Mouse (Mus musculus): Measurements from ENCODE around the gene Crcp.
A peak's percentile ranks its signal among the peaks of the same experiment; 100 is the strongest.

The Crcp gene

DNA sequence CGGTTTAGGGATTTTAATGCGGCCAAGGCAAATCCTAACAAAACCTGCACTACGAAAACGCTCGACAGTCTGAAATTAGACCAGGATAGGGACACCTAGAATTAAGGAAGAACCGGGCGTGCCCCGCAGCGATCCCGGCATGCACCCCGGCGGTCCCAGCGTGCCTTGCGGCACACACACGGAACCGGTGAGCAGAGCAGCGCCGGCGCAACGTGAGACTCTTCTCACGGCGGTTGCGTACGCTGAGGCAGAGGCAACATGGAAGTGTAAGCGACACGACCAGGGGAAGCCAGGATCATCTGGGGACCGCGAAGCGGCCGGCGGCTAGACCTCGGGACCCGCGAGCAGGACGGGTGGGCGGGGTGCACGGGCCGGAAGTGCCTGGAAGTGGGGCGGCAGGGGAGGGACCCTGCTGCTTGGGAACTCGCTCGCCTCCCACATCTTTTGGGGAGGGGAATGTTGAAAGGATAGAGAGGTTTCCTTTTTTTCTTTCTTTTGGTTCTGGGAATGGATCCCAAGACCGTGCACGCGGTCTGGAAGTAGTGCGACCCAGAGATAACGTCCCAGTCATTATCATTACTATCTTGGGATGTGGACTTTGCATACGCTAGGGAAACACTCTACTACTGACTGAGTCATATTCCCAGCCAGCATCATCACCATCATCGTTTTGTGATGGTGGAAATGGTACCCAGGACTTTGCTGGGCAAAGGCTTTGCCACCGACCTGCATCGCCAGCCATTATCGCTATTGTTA, at the start of gene Crcp, which contains the start of gene Asl:
Gene Crcp, plus strand, starts transcription at position 149 of the 756 bp plus-strand sequence.
Gene Asl, minus strand, starts transcription at position 106 of the 756 bp plus-strand sequence.
- DNase-seq, result peak; percentile 93 to 96

DNA sequence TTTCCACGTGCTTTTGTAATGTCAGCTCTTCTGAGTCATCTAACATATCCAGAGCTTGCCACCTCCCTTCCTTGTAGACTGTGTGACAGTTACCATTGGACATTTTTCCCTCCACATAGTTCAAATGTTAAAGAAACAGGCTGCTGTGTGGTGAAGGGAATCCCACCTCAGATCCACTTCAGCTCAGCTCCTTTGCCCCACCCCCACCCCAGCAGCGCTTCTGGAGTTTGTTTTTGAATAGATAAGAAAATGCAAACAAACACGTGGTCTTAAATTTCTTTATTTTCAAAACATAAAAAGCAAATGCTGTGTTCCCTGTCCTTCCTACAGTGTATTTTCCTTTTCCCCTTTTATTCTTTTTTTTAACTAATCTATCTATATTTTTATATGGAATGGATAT, 48.9 kb upstream of the Crcp start:
- no peak for DNase-seq

- DNase-seq, result no peak
These were observed 39.7 kb upstream of the Crcp start for GRCm38 (mm10) chr5:129989376-129989775.

DNA sequence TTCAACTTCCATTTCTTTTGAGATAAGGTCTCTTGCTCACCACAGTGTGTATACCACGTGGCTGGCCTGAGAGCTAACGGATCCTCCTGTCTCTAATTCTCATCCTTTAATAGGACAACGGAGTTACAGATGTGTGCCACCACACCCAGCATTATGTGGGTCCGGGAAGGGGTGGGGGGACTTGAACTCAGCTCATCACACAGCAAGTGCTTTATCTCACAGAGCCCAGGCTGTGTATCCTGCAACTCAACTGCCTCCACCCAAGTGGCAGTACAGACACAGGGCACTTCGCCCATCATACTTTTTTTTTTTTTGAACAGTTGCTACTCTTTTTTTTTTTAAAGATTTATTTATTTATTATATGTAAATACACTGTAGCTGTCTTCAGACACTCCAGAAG, 37.2 kb upstream of the Crcp start:
- no peak for DNase-seq

DNA sequence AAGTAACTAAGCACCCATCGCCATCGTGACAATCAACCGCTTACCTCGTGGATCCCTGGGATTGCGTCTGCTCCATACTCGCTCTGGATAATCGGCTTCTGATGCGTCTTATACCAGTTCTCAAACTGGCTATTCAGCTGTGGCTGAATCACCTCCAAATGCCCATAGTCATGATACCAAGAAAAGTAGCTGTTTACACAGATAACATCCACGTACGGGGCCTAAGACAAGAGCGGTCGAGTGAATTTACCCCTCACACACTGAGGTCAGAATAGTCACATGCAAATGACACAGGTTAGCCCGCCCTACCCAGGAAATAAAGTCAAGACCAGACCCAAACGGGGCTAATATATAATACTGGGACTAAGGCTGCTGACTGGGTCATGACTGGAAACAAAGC, 35.7 kb upstream of the Crcp start:
- DNase-seq, result no peak

GRCm38 (mm10) chr5:129994989-129995388, 34.1 kb upstream of the Crcp start:
- no peak for DNase-seq

- DNase-seq, result no peak
These were observed 31.4 kb upstream of the Crcp start for GRCm38 (mm10) chr5:129997700-129998099.

DNA sequence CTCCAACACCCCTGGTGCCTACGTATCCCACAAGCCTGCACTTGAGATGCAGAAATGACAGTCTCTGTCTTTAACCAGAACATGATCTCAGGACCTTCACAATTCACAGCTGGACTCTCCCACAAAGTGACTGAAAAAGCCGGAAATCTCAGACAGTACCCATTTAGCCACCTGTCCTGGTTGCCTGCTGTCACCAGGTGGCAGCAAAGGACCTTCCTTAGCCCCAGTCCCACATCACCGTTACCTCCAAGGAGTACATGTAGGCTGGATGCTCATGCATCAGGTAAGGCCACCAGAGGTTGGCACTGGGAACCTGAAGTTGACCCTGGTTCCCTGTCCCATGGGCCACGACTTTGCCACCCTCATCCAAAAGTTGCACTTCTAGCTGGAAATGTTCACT, 30.0 kb upstream of the Crcp start:
- peak; percentile 72 to 78 for DNase-seq

DNA sequence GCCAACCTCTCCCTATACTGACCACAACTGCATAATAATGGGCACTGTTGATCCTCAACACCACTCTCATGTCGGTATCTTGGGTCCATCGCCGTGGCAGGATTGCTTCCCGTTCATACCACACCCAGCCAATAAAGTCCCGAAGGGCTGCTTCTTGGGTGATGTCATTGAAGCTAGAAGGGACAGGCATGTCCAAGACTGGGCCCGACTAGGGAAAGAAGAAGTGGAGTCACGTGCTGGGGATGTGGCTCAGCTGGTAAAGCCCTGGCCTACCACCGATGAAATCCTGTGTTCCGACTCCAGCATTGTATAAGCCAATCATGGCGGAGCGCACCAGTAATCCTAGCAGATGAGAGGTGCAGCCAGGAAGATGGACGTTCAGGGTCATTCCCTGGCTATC, 28.4 kb upstream of the Crcp start:
- DNase-seq, result no peak

DNA sequence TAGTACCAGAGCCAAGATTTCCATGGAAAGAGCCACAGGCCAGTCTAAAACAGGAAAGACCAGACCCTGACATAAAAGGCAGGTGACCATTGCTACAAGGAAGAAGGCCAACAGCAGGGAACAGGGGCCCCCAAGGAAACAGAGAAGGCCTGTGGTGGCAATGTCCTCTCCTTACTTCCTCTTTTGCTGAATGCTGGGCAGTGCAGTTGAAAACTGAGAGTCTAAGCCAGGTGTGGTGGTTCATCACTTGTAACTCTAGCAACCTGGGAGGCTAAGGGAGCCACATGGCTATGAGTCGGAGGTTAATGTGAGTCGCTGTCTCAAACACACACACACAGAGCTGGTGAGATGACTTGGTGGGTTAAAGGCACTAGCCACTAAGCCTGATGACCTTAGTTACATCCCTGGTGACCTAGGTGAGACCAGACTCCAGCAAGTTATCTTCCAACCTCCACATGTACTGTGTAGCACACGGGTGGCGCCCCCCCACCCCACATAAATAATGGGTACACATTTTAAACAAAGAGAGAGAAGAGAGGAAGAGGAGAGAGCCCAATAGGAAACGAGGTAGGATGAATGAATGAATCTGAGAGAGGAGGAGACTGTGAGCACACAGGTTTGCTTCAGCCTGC, 27.6 kb upstream of the Crcp start:
- DNase-seq, result no peak

DNA sequence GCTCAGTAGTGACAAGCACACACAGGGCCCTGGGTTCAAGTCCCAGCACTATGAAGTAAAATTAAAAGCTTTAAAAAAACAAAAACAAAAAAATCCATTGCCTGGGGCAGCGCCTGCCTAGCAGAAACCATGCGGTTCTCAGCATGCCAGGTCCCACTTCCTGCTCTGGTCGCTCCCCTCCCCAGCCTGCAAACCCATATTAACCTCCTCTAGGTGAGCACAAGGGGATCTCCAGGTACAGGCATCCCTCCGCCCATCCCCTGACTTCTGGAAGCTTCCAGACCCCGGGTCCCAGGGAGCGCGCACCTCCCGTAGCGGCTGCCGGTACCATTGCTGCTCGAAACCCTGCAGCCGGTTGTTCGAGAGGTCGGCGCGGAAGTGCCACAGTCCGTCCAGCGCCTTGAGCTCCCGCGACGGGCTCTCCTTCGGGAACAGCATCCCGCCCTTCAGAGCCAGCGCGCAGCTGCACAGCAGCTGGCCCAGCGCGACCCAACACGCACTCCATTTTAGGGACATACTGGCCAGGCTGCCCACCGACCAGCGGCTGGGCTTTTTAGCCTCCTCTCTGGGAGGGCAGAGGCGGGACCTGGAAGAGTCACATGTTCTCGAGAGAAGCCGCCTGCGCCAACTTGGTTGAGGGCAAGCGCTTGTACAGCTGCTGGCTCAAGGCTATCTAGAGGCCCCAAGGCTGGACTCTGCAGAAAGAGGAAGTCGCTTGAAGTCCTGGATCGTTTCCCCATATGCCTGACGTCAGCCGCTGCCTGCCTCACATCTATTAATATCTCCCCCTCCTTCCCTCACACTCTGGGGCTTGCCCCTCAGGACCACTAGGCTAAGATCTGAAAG, 26.6 kb upstream of the Crcp start, which contains the start of gene Gusb:
Gene Gusb, minus strand, starts transcription at position 749 of the 846 bp plus-strand sequence.
- DNase-seq, result peak; percentile 65 to 74

GRCm38 (mm10) chr5:130003229-130003628, 25.9 kb upstream of the Crcp start:
- no peak for DNase-seq

DNA sequence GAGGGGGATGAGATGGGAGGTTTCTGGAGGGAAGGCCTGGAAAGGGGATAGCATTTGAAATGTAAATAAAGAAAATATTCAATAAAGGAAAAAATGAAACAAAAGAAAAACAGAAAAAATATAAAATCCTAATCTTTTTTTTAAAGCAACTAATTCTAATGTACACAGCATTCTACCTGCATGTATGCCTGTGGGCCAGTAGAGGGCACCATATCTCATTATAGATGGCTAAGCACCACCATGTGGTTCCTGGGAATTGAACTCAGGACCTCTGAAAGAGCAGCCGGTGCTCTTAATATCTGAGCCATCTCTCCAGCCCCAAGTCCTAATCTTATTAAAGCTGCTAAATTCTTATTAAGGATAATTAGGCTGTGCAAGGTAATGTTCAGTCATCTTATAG, 21.7 kb upstream of the Crcp start:
- no peak for DNase-seq

DNA sequence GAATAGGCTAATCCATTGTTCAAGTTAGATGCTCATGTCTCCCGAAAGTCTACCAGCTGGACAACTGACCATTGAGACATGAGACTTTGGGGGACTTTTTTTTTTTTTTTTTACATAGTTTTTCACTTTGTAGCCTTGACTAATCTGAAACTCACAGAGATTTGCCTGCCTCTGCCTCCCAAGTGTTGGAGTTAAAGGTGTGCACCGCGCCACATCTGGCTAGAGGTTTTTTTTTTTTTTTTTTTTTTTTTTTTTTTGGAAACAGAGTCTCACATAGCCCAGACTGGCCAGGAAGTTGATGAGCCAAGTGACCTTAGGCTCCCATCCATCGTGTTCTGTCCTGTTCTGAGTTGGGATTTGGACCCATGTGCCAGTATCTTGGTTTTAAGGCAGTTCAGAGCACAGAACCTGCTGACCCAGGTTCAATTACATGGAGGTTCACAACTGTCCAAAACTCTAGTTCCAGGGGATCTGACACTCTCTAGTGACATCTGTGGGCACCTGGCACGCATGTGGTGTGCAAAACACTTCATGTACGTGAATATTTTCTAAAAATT, 21.0 kb upstream of the Crcp start:
- no peak for DNase-seq

GRCm38 (mm10) chr5:130009784-130010183, 19.3 kb upstream of the Crcp start:
- no peak for DNase-seq

DNA sequence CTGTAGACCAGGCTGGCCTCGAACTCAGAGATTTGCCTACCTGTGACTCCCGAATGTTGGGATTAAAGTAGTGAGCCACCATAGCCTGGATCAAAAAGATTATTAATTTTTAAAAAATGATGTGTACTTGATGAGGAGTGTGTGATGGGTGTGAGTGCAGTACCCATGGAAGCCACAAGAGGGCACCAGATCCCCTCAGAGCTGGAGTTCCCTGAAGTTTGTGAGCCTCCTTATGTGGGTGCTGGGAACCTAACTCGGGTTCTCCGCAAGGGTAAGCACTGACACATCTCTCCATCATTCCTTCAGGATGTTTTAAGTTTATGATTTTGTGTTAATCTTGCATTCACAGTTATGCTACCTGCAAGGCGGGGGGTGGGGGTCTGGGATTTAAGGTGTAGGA, 18.1 kb upstream of the Crcp start:
- DNase-seq, result no peak

- DNase-seq, result no peak
These were observed 14.0 kb upstream of the Crcp start for GRCm38 (mm10) chr5:130015104-130015503.

DNA sequence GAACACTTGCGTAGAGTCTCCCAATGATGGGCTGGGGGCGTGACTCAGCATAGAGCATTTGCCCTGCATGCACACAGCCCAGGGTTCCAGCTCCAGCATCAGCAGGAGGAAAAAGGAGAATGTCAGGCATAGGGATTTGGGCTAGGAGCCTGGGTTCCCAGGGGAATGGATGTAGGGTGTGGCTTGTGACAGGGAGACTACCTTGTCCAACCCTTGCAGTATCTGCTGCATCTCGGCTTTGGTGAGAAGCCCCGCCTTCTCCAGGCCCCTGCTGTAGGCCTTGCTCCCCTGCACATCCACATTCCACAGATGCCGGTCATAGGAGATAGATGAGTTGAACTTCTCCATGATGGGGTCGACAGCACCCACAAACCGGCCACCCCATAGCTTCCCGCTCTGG, 9.6 kb upstream of the Crcp start:
- no peak for DNase-seq

DNA sequence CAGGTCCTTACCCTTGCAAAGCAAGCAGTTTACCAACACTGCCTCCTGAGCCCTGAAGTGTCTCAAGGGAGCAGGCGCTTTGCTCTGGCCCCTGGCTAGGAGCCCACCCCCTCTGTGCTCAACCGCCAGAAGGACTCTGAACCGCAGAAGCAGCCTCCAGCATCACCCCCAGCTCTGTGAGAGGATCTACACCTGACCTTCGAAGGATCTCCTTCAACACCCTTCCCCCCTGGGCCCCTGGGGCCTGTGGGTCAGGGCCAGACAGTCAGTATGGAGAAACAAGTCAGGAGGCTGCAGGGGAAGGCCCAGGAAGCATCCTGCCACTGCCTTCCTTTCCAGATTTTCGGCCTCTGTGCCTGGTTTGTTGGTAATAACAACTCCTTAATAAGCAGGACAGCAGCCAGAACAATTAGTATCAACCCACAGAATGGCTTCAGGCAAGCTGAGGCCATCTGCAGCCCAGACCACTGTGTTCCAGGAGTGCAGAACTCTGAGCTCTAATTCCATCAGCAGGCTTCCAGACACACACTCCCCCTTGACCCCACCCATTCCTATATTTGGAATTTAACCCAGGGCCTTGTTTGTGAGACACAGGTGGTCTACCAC, 7.6 kb upstream of the Crcp start:
- peak in 1 of 2 experiments; percentile 34 for DNase-seq

- DNase-seq, result no peak
These were observed 6.7 kb upstream of the Crcp start for GRCm38 (mm10) chr5:130022366-130022765.

GRCm38 (mm10) chr5:130023067-130023766, 5.9 kb upstream of the Crcp start:
- peak in 1 of 2 experiments; percentile 13 for DNase-seq
